Mouse (Mus musculus) heart, embryonic 16.5 days (tissue): ENCODE data around the gene Casq2. TPM values are rescaled to one million over a fixed set of nuclear protein-coding genes. Genes with fewer than 3 reads are reported as not detected.

Experiments used
- ATAC-seq: fragments of 200-750 bp; cut with Nextera tagmentation; replicated peaks from 2 replicates; pipeline ENCODE4 v1.8.0; 2017; ENCODE audit warnings: moderate number of reproducible peaks; ENCODE audit not compliant: insufficient read depth, low FRiP score; ENCODE audit errors: extremely low read depth
- H3K27ac ChIP-seq: fragments of 300-500 bp; sonication (generic); 2 replicates; pipeline ENCODE4 v1.5.1; 2014; ENCODE audit warnings: mild to moderate bottlenecking, low read length, control low read depth, moderate library complexity
- H3K27me3 ChIP-seq: fragments of 300-500 bp; sonication (generic); 2 replicates; pipeline ENCODE4 v1.6.1; 2014; ENCODE audit warnings: low read length, mixed read lengths; ENCODE audit not compliant: control insufficient read depth, insufficient read depth
- H3K36me3 ChIP-seq: fragments of 300-500 bp; sonication (generic); 2 replicates; pipeline ENCODE4 v1.6.1; 2014; ENCODE audit not compliant: control insufficient read depth, insufficient read depth
- H3K4me1 ChIP-seq: fragments of 300-500 bp; sonication (generic); 2 replicates; pipeline ENCODE4 v1.6.1; 2014; ENCODE audit warnings: low read length, mixed read lengths; ENCODE audit not compliant: control insufficient read depth, insufficient read depth
- H3K4me2 ChIP-seq: fragments of 300-500 bp; sonication (generic); 2 replicates; pipeline ENCODE4 v1.6.1; 2014; ENCODE audit warnings: low read depth, mild to moderate bottlenecking, control low read depth, low read length
- H3K4me3 ChIP-seq: fragments of 300-500 bp; sonication (generic); 2 replicates; pipeline ENCODE4 v1.5.1; 2014; ENCODE audit warnings: mild to moderate bottlenecking, control low read depth, low read length
- H3K9ac ChIP-seq: fragments of 300-500 bp; sonication (generic); 2 replicates; pipeline ENCODE4 v1.6.1; 2014; ENCODE audit warnings: low read length, control low read depth
- H3K9me3 ChIP-seq: fragments of 300-500 bp; sonication (generic); replicated peaks from 2 replicates; pipeline ENCODE4 v1.6.1; 2016; ENCODE audit warnings: low read length; ENCODE audit not compliant: control insufficient read depth
- WGBS: fragments of 180-500 bp; shearing (Covaris S2); extraction: QIAGEN DNeasy Blood & Tissue Kit; methylation state at CpG from one replicate; pipeline ENCODE4 v1.1.7; 2014; 5-methylcytosine and 5-hydroxymethylcytosine counted together
- polyA plus RNA-seq: library from polyadenylated mRNA; unstranded; fragments of >200 nt; fragmentation: Nextera tagmentation; extraction: Ambion mirVana; gene quantifications from 2 replicates; pipeline ENCODE4 v1.2.1, GENCODE M21; 2015

Casq2 gene
- polyA plus RNA-seq, 1 experiment from 2014 or later: 703 TPM

GRCm38 (mm10) chr3:102137158-102137557 is 50.9 kb downstream of the Casq2 start:
- H3K4me2 ChIP-seq: no peak overlapping the region
- H3K36me3 ChIP-seq: peaks cover 23% of the 10 kb centered on the region
- H3K4me1 ChIP-seq: peaks cover 3% of the 10 kb centered on the region; the same call in 1 of the 2 replicates
- no peaks in the 10 kb centered on the region for H3K9me3 ChIP-seq
- no peak for ATAC-seq
- H3K27me3 ChIP-seq: no peaks in the 10 kb centered on the region
- no peak overlapping the region for H3K27ac ChIP-seq
- WGBS: 70% methylated on average over 10 of the region's 10 CpGs
- H3K4me3 ChIP-seq: no peak overlapping the region
- H3K9ac ChIP-seq: no peak overlapping the region

- Histone ChIP-seq H3K4me2 (no peak overlapping the region), H3K27me3 (no peaks in the 10 kb centered on the region), H3K9ac (no peak overlapping the region), H3K4me3 (no peak overlapping the region), H3K4me1 (peaks cover 6% of the 10 kb centered on the region), H3K9me3 (no peaks in the 10 kb centered on the region), H3K27ac (no peak overlapping the region), H3K36me3 (peaks cover 20% of the 10 kb centered on the region)
- ATAC-seq: no peak
- 91% methylated on average over 6 of the region's 6 CpGs for WGBS
Measured at GRCm38 (mm10) chr3:102138899-102139298, 52.7 kb downstream of the Casq2 start.

- Histone ChIP-seq H3K9me3 (no peaks in the 10 kb centered on the region), H3K27ac (no peak overlapping the region), H3K27me3 (no peaks in the 10 kb centered on the region), H3K4me3 (no peak overlapping the region), H3K4me1 (peaks cover 2% of the 10 kb centered on the region), H3K36me3 (peaks cover 29% of the 10 kb centered on the region), H3K9ac (no peak overlapping the region), H3K4me2 (no peak overlapping the region)
- 84% methylated on average over 6 of the region's 6 CpGs for WGBS
- no peak for ATAC-seq
Measured at GRCm38 (mm10) chr3:102140606-102141005, 54.4 kb downstream of the Casq2 start.

- Histone ChIP-seq H3K36me3 (peaks cover 32% of the 10 kb centered on the region), H3K4me2 (no peak overlapping the region), H3K4me1 (peaks cover 2% of the 10 kb centered on the region; the same call in 1 of the 2 replicates), H3K27ac (no peak overlapping the region), H3K4me3 (no peak overlapping the region), H3K9me3 (no peaks in the 10 kb centered on the region), H3K9ac (no peak overlapping the region), H3K27me3 (no peaks in the 10 kb centered on the region)
- ATAC-seq: no peak
- WGBS: 71% methylated on average over 2 of the region's 2 CpGs
Measured at GRCm38 (mm10) chr3:102141451-102141850, 55.2 kb downstream of the Casq2 start.

- ATAC-seq: no peak
- Histone ChIP-seq H3K4me2 (no peak overlapping the region), H3K4me1 (peaks cover 2% of the 10 kb centered on the region; the same call in 1 of the 2 replicates), H3K27me3 (no peaks in the 10 kb centered on the region), H3K9me3 (no peaks in the 10 kb centered on the region), H3K27ac (no peak overlapping the region), H3K36me3 (peaks cover 34% of the 10 kb centered on the region), H3K4me3 (no peak overlapping the region), H3K9ac (no peak overlapping the region)
- 77% methylated on average over 6 of the region's 6 CpGs for WGBS
Measured at GRCm38 (mm10) chr3:102141893-102142292, 55.7 kb downstream of the Casq2 start.

GRCm38 (mm10) chr3:102142947-102143346 is 56.7 kb downstream of the Casq2 start:
- WGBS: 87% methylated on average over 4 of the region's 4 CpGs
- Histone ChIP-seq H3K9ac (no peak overlapping the region), H3K4me2 (no peak overlapping the region), H3K27me3 (no peaks in the 10 kb centered on the region), H3K4me3 (no peak overlapping the region), H3K27ac (no peak overlapping the region), H3K4me1 (peaks cover 2% of the 10 kb centered on the region; the same call in 1 of the 2 replicates), H3K9me3 (no peaks in the 10 kb centered on the region), H3K36me3 (peaks cover 31% of the 10 kb centered on the region)
- ATAC-seq: no peak

GRCm38 (mm10) chr3:102143536-102143935 is 57.3 kb downstream of the Casq2 start:
- H3K27ac ChIP-seq: no peak overlapping the region
- H3K4me2 ChIP-seq: no peak overlapping the region
- no peak for ATAC-seq
- 36% methylated on average over 3 of the region's 3 CpGs for whole genome bisulfite sequencing
- H3K9me3 ChIP-seq: no peaks in the 10 kb centered on the region
- H3K4me1 ChIP-seq: peaks cover 2% of the 10 kb centered on the region; the same call in 1 of the 2 replicates
- H3K36me3 ChIP-seq: peaks cover 31% of the 10 kb centered on the region
- H3K4me3 ChIP-seq: no peak overlapping the region
- H3K27me3 ChIP-seq: no peaks in the 10 kb centered on the region
- no peak overlapping the region for H3K9ac ChIP-seq

GRCm38 (mm10) chr3:102144401-102144800 is 58.2 kb downstream of the Casq2 start:
- Histone ChIP-seq H3K27ac (no peak overlapping the region), H3K4me3 (no peak overlapping the region), H3K9me3 (no peaks in the 10 kb centered on the region), H3K9ac (no peak overlapping the region), H3K36me3 (peaks cover 30% of the 10 kb centered on the region), H3K4me1 (peaks cover 2% of the 10 kb centered on the region; the same call in 1 of the 2 replicates), H3K4me2 (no peak overlapping the region), H3K27me3 (no peaks in the 10 kb centered on the region)
- ATAC-seq: no peak
- 86% methylated on average over 4 of the region's 4 CpGs for WGBS

GRCm38 (mm10) chr3:102145645-102146386 is 59.6 kb downstream of the Casq2 start:
- Histone ChIP-seq H3K4me2 (no peak overlapping the region), H3K27ac (no peak overlapping the region), H3K36me3 (peaks cover 26% of the 10 kb centered on the region), H3K9me3 (no peaks in the 10 kb centered on the region), H3K9ac (no peak overlapping the region), H3K4me1 (peaks cover 2% of the 10 kb centered on the region; the same call in 1 of the 2 replicates), H3K27me3 (no peaks in the 10 kb centered on the region), H3K4me3 (no peak overlapping the region)
- 70% methylated on average over 6 of the region's 6 CpGs for WGBS
- ATAC-seq: no peak
